Mouse (Mus musculus): ENCODE results near the gene Trim21.
A peak's percentile ranks its signal among the peaks of the same experiment; 100 is the strongest.

Gene Trim21

GRCm38 (mm10) chr7:102564999-102565997, at the start of gene Trim21:
TSS of gene Trim21 (minus strand) at chr7:102565486.
- DNase-seq (ENCODE audit: low spot score), result peak; percentile 47

- no peak for DNase-seq (ENCODE audit: low spot score)
Observed at GRCm38 (mm10) chr7:102597378-102598031, 32.2 kb upstream of the Trim21 start, which contains the start of gene Olfr552. TSS of gene Olfr552 (plus strand) at chr7:102597770.

GRCm38 (mm10) chr7:102591786-102592185, 26.5 kb upstream of the Trim21 start, which contains the start of gene Olfr551:
TSS of gene Olfr551 (minus strand) at chr7:102591886.
- no peak for DNase-seq (ENCODE audit: low spot score)

- DNase-seq (ENCODE audit: low spot score), result no peak
Observed at GRCm38 (mm10) chr7:102575998-102576397, 10.7 kb upstream of the Trim21 start.

GRCm38 (mm10) chr7:102573174-102573830, 8.0 kb upstream of the Trim21 start:
- DNase-seq (ENCODE audit: low spot score), result no peak

GRCm38 (mm10) chr7:102571142-102571541, 5.9 kb upstream of the Trim21 start, which contains the start of gene Olfr550:
TSS of gene Olfr550 (plus strand) at chr7:102571442.
- no peak for DNase-seq (ENCODE audit: low spot score)

- no peak for DNase-seq (ENCODE audit: low spot score)
Observed at GRCm38 (mm10) chr7:102566219-102566618, 933 bp upstream of the Trim21 start.

GRCm38 (mm10) chr7:102553279-102553678, 12.0 kb downstream of the Trim21 start:
- DNase-seq (ENCODE audit: low spot score), result no peak

GRCm38 (mm10) chr7:102549570-102549969, 15.7 kb downstream of the Trim21 start, which contains the start of gene Olfr549:
TSS of gene Olfr549 (plus strand) at chr7:102549870.
- no peak for DNase-seq (ENCODE audit: low spot score)

- no peak for DNase-seq (ENCODE audit: low spot score)
Observed at GRCm38 (mm10) chr7:102541251-102541650, 24.0 kb downstream of the Trim21 start.

- no peak for DNase-seq (ENCODE audit: low spot score)
Observed at GRCm38 (mm10) chr7:102540596-102540995, 24.7 kb downstream of the Trim21 start, which contains the start of gene Olfr548-ps1. TSS of gene Olfr548-ps1 (plus strand) at chr7:102540896.

- DNase-seq (ENCODE audit: low spot score), result no peak
Observed at GRCm38 (mm10) chr7:102534449-102534848, 30.8 kb downstream of the Trim21 start, which contains the start of gene Olfr547. TSS of gene Olfr547 (plus strand) at chr7:102534749.

- no peak for DNase-seq (ENCODE audit: low spot score)
Observed at GRCm38 (mm10) chr7:102529052-102529451, 36.2 kb downstream of the Trim21 start.

- DNase-seq (ENCODE audit: low spot score), result no peak
Observed at GRCm38 (mm10) chr7:102517051-102517335, 48.3 kb downstream of the Trim21 start.

- DNase-seq (ENCODE audit: low spot score), result no peak
Observed at GRCm38 (mm10) chr7:102516261-102517050, 48.8 kb downstream of the Trim21 start.

- no peak for DNase-seq (ENCODE audit: low spot score)
Observed at GRCm38 (mm10) chr7:102514144-102514543, 51.1 kb downstream of the Trim21 start.

GRCm38 (mm10) chr7:102512814-102513435, 52.4 kb downstream of the Trim21 start:
- peak; percentile 73 for DNase-seq (ENCODE audit: low spot score)

GRCm38 (mm10) chr7:102511927-102512326, 53.4 kb downstream of the Trim21 start:
- no peak for DNase-seq (ENCODE audit: low spot score)

- DNase-seq (ENCODE audit: low spot score), result no peak
Observed at GRCm38 (mm10) chr7:102509726-102510125, 55.6 kb downstream of the Trim21 start.

- DNase-seq (ENCODE audit: low spot score), result no peak
Observed at GRCm38 (mm10) chr7:102508666-102509065, 56.6 kb downstream of the Trim21 start.

- no peak for DNase-seq (ENCODE audit: low spot score)
Observed at GRCm38 (mm10) chr7:102508066-102508465, 57.2 kb downstream of the Trim21 start.
